Mouse (Mus musculus): ENCODE data around the gene Aldh1l1. TPM values are rescaled to one million over a fixed set of nuclear protein-coding genes. Genes with fewer than 3 reads are reported as not detected.

Gene Aldh1l1
- polyA plus RNA-seq, 1 experiment from 2014 or later = 1.1 TPM

DNA sequence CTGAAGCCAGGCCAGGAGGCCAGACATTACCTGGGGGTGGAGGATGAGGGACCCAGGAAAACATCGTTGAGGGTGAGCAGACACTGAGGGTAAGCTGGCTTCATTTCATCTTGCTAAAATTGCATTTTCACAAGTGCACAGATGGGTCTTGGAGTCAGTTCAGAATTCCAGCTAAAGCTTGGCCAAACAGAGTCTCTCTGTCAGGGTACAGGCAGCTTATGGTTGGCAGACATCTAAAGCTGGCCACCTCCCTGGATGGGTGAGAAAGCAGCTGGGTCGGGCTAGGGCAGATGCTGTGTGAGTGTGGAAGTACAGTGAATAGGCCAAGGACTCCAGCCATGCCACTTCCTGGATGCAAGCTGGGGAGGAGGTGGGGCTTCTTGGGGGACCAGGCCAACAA, 4.7 kb downstream of the Aldh1l1 start:
- Histone ChIP-seq H3K4me1 (peaks cover 17% of the 10 kb centered on the region), H3K9ac (no peak overlapping the region), H3K4me3 (no peak overlapping the region), H3K4me2 (no peak overlapping the region), H3K9me3 (no peaks in the 10 kb centered on the region), H3K27me3 (replicated peaks) (no peaks in the 10 kb centered on the region), H3K27ac (replicated peaks) (no peak overlapping the region), H3K36me3 (no peaks in the 10 kb centered on the region)
- WGBS = 68% methylated on average over 2 of the region's 2 CpGs
- no peak for ATAC-seq (ENCODE audit: extremely low read depth, insufficient number of reproducible peaks, low FRiP score, low TSS enrichment)

DNA sequence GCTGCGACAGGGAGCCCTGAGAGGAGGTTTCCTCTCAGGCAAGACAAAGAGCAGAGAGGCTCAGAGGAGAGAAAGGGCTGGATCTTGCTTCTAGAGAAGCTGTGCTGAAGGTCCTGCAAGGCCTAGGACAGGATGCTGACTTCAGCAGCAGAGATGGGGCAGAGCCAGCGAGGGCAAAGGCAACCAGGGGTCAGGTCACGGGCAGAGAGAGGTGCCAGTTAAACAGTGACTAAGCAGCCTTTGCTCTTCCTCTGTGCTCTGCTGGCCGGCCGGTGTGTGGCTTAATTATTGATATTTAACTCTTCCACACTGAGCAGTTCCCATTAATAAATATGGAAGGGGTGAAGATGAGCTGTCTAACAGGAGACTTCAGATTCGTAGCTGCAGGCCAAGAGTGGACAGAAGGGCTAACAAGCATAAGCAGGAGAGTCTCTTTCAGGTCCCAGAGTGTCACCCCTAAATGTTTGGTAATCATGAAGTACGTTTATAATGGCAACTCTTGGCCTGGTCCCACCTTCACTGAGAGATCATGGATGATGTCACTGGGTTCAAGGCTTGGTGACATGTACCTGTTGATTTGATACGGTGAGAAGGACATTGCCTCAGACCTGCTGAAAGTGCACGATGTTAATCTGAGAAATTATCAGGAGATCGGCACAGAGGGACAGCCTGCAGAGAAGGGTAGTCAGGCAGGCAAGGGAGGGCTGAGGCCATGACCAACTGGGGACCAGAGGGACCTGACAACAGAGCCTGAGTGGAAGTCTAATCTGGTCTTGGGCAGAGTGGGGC, 5.9 kb downstream of the Aldh1l1 start:
- Histone ChIP-seq H3K4me3 (no peak overlapping the region), H3K9me3 (no peaks in the 10 kb centered on the region), H3K27ac (replicated peaks) (no peak overlapping the region), H3K27me3 (replicated peaks) (no peaks in the 10 kb centered on the region), H3K9ac (no peak overlapping the region), H3K4me1 (peaks cover 24% of the 10 kb centered on the region), H3K36me3 (no peaks in the 10 kb centered on the region), H3K4me2 (no peak overlapping the region)
- 73% methylated on average over 10 of the region's 10 CpGs for WGBS
- ATAC-seq (ENCODE audit: extremely low read depth, insufficient number of reproducible peaks, low FRiP score, low TSS enrichment) = no peak

DNA sequence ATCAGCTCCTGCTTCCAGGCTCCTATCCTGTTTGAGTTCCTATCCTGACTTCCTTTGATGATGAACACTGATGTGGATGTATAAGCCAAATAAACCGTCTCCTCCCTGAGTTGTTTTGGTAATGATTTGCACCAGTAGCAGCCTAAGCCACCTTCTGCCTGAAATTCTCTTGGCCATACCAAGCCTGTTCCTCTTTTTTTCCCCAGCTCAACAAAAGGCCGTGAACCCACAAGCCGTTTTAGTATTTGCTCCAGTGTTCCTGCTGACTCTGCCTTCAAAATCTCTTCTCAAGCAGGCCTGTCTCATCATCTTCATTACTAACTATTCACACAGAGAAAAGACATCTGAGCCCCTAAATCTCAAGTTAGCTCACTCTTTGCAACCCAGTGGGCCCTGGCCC, 7.9 kb downstream of the Aldh1l1 start:
- Histone ChIP-seq H3K9me3 (no peaks in the 10 kb centered on the region), H3K27ac (replicated peaks) (0 out of 2 replicates have a peak overlapping the region, but pooled peaks have one; percentile 82), H3K36me3 (no peaks in the 10 kb centered on the region), H3K4me2 (no peak overlapping the region), H3K9ac (no peak overlapping the region), H3K27me3 (replicated peaks) (no peaks in the 10 kb centered on the region), H3K4me3 (no peak overlapping the region), H3K4me1 (peaks cover 27% of the 10 kb centered on the region)
- ATAC-seq (ENCODE audit: extremely low read depth, insufficient number of reproducible peaks, low FRiP score, low TSS enrichment) = no peak
- WGBS = 75% methylated on average over 3 of the region's 3 CpGs

DNA sequence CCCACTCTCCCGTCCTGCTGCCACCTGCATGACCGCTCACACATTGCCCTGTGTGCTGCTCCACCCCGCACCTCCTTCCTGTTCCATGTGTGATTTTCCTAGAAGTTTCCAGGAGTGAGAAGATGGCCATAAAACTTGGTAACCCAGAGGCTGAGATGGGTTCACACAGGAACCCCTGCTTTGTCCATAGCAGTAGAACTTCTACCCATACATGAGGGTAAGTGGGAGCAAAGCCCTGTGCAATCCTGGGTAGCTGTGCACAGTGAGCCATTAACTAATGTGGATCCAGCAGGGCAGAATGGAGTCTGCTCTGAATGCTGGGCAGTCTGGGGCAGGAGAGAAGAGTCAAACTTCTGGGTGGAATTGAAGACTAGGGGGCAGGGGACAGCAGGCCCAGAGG, 8.3 kb downstream of the Aldh1l1 start:
- 85% methylated on average over 3 of the region's 3 CpGs for WGBS
- no peak for ATAC-seq (ENCODE audit: extremely low read depth, insufficient number of reproducible peaks, low FRiP score, low TSS enrichment)
- H3K4me1 ChIP-seq = peaks cover 31% of the 10 kb centered on the region
- no peak overlapping the region for H3K4me2 ChIP-seq
- no peak overlapping the region for H3K9ac ChIP-seq
- H3K9me3 ChIP-seq = no peaks in the 10 kb centered on the region
- no peaks in the 10 kb centered on the region for H3K27me3 ChIP-seq (replicated peaks)
- peak overlapping the region; percentile 82 for H3K27ac ChIP-seq (replicated peaks)
- no peaks in the 10 kb centered on the region for H3K36me3 ChIP-seq
- H3K4me3 ChIP-seq = no peak overlapping the region

DNA sequence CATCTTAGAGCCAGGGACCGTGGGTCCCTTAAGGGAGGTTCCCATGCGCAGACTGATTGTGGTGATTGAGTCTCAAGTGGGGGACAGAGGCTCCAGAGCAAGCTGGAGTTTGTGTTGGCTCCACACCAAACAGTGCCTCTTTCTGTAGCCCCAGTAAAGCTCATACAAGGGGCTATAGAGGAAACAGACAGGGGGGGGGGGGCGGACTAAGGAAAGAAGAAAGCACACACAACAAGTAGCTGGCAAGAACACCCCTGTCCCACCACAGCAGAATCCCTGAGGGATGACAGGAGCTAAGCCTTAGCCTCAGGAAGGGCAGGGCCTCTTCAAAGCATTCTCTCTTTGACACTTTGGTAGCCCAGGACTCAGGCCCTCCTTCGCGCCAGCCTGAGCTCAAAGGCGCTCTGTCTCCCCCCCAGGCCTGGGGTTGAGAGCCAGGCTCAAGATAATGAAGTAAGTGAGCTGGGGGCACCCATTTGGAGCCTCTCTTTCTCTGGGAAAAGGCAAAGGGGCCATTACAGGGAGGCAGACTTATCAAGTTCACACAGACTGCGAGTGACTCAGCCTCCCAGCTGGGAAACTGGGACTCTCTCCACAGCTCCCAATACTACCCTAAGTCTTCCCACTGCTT, 9.2 kb downstream of the Aldh1l1 start:
- Histone ChIP-seq H3K4me2 (no peak overlapping the region), H3K27ac (replicated peaks) (peak overlapping the region; percentile 82), H3K4me3 (no peak overlapping the region), H3K36me3 (no peaks in the 10 kb centered on the region), H3K4me1 (peaks cover 39% of the 10 kb centered on the region), H3K9me3 (no peaks in the 10 kb centered on the region), H3K9ac (peak overlapping the region; percentile 47; the same call in 1 of the 2 replicates), H3K27me3 (replicated peaks) (no peaks in the 10 kb centered on the region)
- peak; percentile 27; the same call in 1 of the 2 replicates for ATAC-seq (ENCODE audit: extremely low read depth, insufficient number of reproducible peaks, low FRiP score, low TSS enrichment)
- WGBS = 35% methylated on average over 6 of the region's 7 CpGs

DNA sequence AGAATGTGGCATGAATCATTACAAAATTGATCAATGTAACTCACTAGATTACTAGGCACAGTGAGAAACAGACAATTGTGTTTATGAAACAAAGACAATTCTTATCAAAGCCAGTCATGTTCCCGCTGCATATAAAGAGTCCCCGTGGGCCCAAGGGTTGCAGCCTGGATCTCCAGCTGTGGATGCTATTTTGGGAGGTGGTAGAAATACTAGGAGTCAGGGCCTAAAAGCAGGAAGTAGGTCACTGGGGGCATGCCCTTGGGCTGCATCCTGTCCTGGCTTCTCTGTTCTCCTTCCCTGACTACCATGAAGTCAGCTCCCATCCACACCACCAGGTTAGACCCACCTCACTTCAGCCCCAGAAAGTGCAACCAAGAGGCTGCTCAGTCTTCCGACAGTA, 10.0 kb downstream of the Aldh1l1 start:
- H3K4me2 ChIP-seq = no peak overlapping the region
- H3K27ac ChIP-seq (replicated peaks) = no peak overlapping the region; the same call in 1 of the 2 replicates
- no peaks in the 10 kb centered on the region for H3K9me3 ChIP-seq
- no peaks in the 10 kb centered on the region for H3K27me3 ChIP-seq (replicated peaks)
- no peak overlapping the region for H3K9ac ChIP-seq
- no peak for ATAC-seq (ENCODE audit: extremely low read depth, insufficient number of reproducible peaks, low FRiP score, low TSS enrichment)
- WGBS = 39% methylated on average over 3 of the region's 3 CpGs
- no peaks in the 10 kb centered on the region for H3K36me3 ChIP-seq
- H3K4me3 ChIP-seq = no peak overlapping the region
- H3K4me1 ChIP-seq = peaks cover 47% of the 10 kb centered on the region

DNA sequence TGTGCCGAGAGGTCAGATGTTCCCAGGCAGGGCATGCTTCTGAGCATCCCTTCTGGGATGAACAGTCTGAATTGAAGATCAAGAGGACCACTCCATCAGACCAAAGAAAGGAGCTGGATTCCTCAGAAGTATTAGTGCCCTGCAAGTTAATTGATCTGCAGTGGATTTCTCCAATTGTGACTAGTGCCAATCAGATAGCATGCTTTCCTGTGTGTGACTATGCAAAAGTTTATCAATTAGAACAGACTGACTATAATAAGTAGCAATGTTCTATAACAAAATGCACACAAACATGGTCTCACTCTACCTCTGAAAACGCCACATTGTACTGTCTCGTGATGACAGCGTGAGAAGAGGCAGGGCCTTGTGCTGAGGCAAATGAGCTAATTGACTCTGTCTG, 13.3 kb downstream of the Aldh1l1 start:
- H3K27ac ChIP-seq (replicated peaks) = peak overlapping the region; percentile 38; the same call in 1 of the 2 replicates
- H3K9me3 ChIP-seq = no peaks in the 10 kb centered on the region
- no peak overlapping the region for H3K9ac ChIP-seq
- no peaks in the 10 kb centered on the region for H3K27me3 ChIP-seq (replicated peaks)
- H3K4me3 ChIP-seq = no peak overlapping the region
- no peak overlapping the region for H3K4me2 ChIP-seq
- no peaks in the 10 kb centered on the region for H3K36me3 ChIP-seq
- WGBS = 26% methylated on average over 4 of the region's 4 CpGs
- ATAC-seq (ENCODE audit: extremely low read depth, insufficient number of reproducible peaks, low FRiP score, low TSS enrichment) = no peak
- H3K4me1 ChIP-seq = peaks cover 55% of the 10 kb centered on the region

DNA sequence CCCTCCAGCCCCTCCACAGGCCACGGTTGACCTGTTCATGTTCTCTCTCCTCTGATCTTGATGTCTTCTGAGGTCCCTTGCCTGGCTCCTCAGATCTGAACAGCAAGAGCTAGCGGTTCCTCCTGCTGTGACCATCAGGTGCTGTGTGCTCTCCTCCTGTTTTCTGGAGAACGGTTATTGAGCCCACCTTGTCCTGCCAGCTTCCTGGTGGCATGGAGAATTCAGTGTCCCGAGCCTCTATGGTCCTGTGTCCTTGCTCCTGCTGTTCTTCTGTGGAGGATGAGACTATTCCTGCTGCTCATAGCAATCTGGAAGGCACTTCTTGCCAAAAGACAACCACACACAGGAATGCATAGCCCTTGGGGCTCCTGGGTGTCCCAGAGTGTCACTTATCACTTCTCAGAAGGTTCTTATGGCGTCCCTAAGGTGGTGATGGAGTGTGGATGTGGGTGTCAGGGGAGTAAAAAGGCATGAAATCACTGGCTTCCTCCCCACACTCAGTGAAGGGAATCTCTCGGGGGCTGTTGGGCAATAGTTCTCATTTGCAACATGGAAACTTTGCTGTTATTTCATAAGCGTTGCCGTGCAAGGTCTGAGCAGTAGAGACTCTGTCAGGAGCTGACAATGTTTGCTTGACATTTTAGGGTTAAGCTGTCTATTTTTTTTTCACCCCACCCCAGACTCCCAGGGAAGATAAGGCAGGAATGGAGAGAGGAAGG, 15.2 kb downstream of the Aldh1l1 start:
- Histone ChIP-seq H3K9ac (no peak overlapping the region), H3K27me3 (replicated peaks) (no peaks in the 10 kb centered on the region), H3K4me2 (no peak overlapping the region), H3K36me3 (no peaks in the 10 kb centered on the region), H3K4me1 (peaks cover 47% of the 10 kb centered on the region), H3K27ac (replicated peaks) (no peak overlapping the region), H3K4me3 (no peak overlapping the region), H3K9me3 (no peaks in the 10 kb centered on the region)
- no peak for ATAC-seq (ENCODE audit: extremely low read depth, insufficient number of reproducible peaks, low FRiP score, low TSS enrichment)
- 56% methylated on average over 8 of the region's 8 CpGs for WGBS

DNA sequence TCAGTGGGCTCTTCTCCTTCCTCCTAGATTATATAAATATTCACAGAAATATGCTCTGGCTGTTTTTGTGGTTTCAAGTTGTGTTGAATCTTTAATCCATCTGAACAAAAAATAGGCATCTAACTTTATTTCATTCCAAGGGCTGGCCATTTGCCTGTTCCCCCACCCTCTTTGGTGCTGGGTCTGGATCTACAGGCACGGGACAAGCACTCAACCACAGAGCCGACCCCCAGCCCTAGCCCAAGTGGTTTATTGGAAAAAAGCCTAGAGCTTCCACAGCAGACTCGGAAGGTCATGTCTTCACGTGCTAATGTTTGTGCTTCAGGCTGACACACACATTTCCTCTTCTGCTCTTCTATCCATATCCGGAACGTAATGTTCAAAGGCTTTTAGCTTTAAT, 19.7 kb downstream of the Aldh1l1 start:
- Histone ChIP-seq H3K4me1 (peaks cover 57% of the 10 kb centered on the region), H3K4me2 (no peak overlapping the region), H3K9me3 (no peaks in the 10 kb centered on the region), H3K9ac (no peak overlapping the region), H3K27me3 (replicated peaks) (no peaks in the 10 kb centered on the region), H3K4me3 (no peak overlapping the region), H3K36me3 (no peaks in the 10 kb centered on the region), H3K27ac (replicated peaks) (peak overlapping the region; percentile 91)
- ATAC-seq (ENCODE audit: extremely low read depth, insufficient number of reproducible peaks, low FRiP score, low TSS enrichment) = no peak
- WGBS = 30% methylated on average over 6 of the region's 6 CpGs

DNA sequence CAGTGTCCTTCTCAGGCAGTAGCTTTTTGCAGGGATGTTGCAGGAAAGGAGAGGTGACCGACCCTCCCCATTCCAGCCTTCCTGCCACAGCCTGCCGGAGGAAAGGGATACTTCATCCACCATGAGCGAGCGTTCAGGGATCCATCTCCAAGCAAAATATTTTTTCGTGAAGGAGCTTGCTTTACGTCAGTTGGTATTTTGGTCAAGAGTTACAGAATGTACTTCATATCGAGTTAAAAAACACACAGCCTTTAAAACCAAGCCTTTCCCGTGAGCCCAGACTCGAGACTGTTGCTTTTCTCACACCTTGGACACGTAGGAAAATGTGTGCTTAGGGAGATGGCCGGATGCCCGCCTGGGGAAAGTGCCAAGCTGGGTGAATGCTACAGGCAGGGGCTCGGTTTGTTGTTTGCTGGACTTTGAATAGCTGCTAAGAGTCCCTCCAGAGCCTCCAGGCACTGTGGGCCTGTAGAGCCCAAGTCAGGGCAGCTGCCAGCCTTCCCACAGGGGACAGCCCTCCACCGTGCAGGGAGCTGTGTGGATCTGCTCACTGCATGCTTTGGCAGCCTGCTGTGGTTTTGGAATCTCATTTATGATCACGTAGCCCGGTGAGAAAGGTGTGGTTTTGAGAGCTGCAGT, 20.6 kb downstream of the Aldh1l1 start:
- Histone ChIP-seq H3K4me2 (no peak overlapping the region), H3K4me1 (peaks cover 48% of the 10 kb centered on the region)
- ATAC-seq (ENCODE audit: extremely low read depth, insufficient number of reproducible peaks, low FRiP score, low TSS enrichment) = no peak

DNA sequence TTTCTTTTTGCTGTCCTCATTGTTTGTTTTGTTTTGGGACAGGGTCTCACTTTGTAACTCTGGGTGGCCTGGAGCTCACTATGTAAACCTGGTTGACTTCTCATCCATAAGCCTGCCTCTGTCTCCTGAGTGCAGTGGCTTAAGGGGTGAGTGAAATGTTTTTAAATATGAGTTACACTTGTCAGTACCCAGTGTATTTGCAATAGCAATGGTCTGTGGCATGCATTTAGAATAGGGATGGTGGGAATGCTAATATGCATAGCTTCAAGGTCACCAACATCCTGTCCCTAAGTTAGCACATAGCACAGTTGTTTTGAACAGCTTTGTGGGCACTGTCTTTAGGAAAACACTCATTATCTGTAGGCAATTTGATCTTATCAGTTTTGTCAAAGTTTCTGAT, 21.2 kb downstream of the Aldh1l1 start:
- Histone ChIP-seq H3K4me1 (peaks cover 44% of the 10 kb centered on the region), H3K27ac (replicated peaks) (peak overlapping the region; percentile 91), H3K9me3 (no peaks in the 10 kb centered on the region), H3K4me2 (no peak overlapping the region), H3K36me3 (no peaks in the 10 kb centered on the region), H3K27me3 (replicated peaks) (no peaks in the 10 kb centered on the region), H3K9ac (no peak overlapping the region), H3K4me3 (no peak overlapping the region)
- ATAC-seq (ENCODE audit: extremely low read depth, insufficient number of reproducible peaks, low FRiP score, low TSS enrichment) = no peak

More for the DNA sequence above, 20.6 kb downstream of the Aldh1l1 start:
- peak overlapping the region; percentile 91 for H3K27ac ChIP-seq (replicated peaks)
- H3K9ac ChIP-seq = peak overlapping the region; percentile 25; the same call in 1 of the 2 replicates
- no peaks in the 10 kb centered on the region for H3K9me3 ChIP-seq
- no peaks in the 10 kb centered on the region for H3K27me3 ChIP-seq (replicated peaks)
- H3K36me3 ChIP-seq = no peaks in the 10 kb centered on the region
- 44% methylated on average over 16 of the region's 16 CpGs for WGBS
- no peak overlapping the region for H3K4me3 ChIP-seq

Data from heart, embryonic 13.5 days (tissue).